Mouse (Mus musculus): ENCODE results near the gene Fut1. TPM values are rescaled to one million over a fixed set of nuclear protein-coding genes. Genes with fewer than 3 reads are reported as not detected.

The Fut1 gene
- polyA plus RNA-seq, 1 experiment = 3.9 TPM

DNA sequence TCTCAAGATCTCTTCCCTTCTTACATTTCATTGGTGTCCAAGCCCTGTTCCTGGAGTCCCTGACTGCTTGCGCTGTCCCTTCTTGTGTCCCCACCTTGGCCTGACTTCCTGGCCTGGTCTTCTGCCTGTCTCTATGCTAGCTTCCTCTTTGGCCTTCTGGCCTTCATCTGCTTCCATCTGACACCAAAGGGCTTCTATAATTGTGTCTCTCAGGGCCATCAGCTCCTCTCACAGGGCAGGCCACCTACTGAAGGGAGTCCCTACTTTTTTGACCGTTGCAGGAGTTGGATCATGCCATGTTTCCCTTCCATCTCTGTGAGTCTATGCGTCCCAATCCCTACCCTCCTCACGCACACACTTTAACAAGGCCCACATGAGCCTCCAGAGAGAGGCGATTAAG lies 27.2 kb upstream of the Fut1 start:
- no peaks in the 10 kb centered on the region for H3K9me3 ChIP-seq (replicated peaks; ENCODE audit: control insufficient read depth, insufficient read depth, low read length, poor library complexity, severe bottlenecking)
- H3K36me3 ChIP-seq (ENCODE audit: control insufficient read depth, insufficient read depth, low read length, poor library complexity, severe bottlenecking) = peaks cover 15% of the 10 kb centered on the region
- no peaks in the 10 kb centered on the region for H3K4me1 ChIP-seq (ENCODE audit: control insufficient read depth, insufficient read depth, low read length)
- H3K27me3 ChIP-seq (ENCODE audit: control insufficient read depth, insufficient read depth, low read length, poor library complexity, severe bottlenecking) = no peaks in the 10 kb centered on the region
- no peak overlapping the region for H3K27ac ChIP-seq (ENCODE audit: insufficient read depth, low read length)
- H3K9ac ChIP-seq (ENCODE audit: low read depth, poor library complexity, severe bottlenecking) = no peak overlapping the region
- H3K4me3 ChIP-seq (ENCODE audit: low read depth, low read length) = no peak overlapping the region
- no peak for TF ChIP-seq EP300 (IDR thresholded peaks at IDR 0.05; ENCODE audit: insufficient read depth, low read depth, low read length)
- no peak for TF ChIP-seq CTCF (IDR thresholded peaks at IDR 0.05; ENCODE audit: low read depth, low read length)
- TF ChIP-seq POLR2A (IDR thresholded peaks at IDR 0.05; ENCODE audit: insufficient read depth, low read length) = no peak

DNA sequence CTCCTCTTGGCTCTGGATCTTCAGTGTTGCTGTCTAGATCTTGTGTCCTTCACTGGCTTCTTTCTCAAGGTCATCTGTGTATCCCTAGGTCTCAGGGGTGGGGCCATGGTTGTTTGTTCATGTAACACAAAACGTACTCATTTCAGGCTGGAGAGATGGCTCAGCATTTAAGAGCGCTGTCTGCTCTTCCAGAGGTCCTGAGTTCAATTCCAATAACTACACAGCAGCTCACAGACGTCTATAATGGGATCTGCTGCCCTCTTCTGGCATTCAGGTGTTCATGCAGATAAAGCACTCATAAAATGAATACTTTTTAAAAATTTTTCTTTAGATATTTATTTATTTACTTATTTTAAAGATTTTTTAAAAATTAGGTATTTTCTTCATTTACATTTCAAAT lies 26.2 kb upstream of the Fut1 start:
- Histone ChIP-seq H3K36me3 (ENCODE audit: control insufficient read depth, insufficient read depth, low read length, poor library complexity, severe bottlenecking) (peaks cover 13% of the 10 kb centered on the region), H3K9ac (ENCODE audit: low read depth, poor library complexity, severe bottlenecking) (no peak overlapping the region), H3K4me1 (ENCODE audit: control insufficient read depth, insufficient read depth, low read length) (no peaks in the 10 kb centered on the region), H3K9me3 (replicated peaks; ENCODE audit: control insufficient read depth, insufficient read depth, low read length, poor library complexity, severe bottlenecking) (no peaks in the 10 kb centered on the region), H3K4me3 (ENCODE audit: low read depth, low read length) (no peak overlapping the region), H3K27me3 (ENCODE audit: control insufficient read depth, insufficient read depth, low read length, poor library complexity, severe bottlenecking) (no peaks in the 10 kb centered on the region), H3K27ac (ENCODE audit: insufficient read depth, low read length) (peak overlapping the region; percentile 12; the same call in 1 of the 2 replicates)
- no peak for TF ChIP-seq POLR2A (IDR thresholded peaks at IDR 0.05; ENCODE audit: insufficient read depth, low read length)
- TF ChIP-seq CTCF (IDR thresholded peaks at IDR 0.05; ENCODE audit: low read depth, low read length) = no peak
- no peak for TF ChIP-seq EP300 (IDR thresholded peaks at IDR 0.05; ENCODE audit: insufficient read depth, low read depth, low read length)

DNA sequence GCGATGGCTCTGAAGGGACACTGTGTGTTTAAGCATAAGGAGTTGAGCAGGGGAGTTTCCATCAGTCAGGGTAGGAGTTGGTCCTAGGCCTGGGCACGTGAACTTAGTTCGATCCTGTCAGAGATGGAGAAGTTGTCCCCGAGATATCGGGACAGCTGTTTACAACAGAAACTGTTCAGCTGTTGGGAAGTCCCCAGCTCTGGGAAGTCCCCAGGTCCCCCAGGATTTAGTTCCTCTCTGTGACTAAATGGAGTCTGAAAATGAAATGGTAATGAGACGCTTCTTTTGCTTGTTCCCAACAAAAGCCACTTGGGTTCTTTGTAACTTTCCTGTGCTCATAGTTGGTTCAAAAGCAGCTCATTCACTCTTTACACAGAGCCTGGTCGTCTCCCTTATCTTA lies 25.2 kb upstream of the Fut1 start:
- peaks cover 6% of the 10 kb centered on the region; the same call in 1 of the 2 replicates for H3K36me3 ChIP-seq (ENCODE audit: control insufficient read depth, insufficient read depth, low read length, poor library complexity, severe bottlenecking)
- H3K27me3 ChIP-seq (ENCODE audit: control insufficient read depth, insufficient read depth, low read length, poor library complexity, severe bottlenecking) = no peaks in the 10 kb centered on the region
- H3K4me3 ChIP-seq (ENCODE audit: low read depth, low read length) = no peak overlapping the region
- no peaks in the 10 kb centered on the region for H3K9me3 ChIP-seq (replicated peaks; ENCODE audit: control insufficient read depth, insufficient read depth, low read length, poor library complexity, severe bottlenecking)
- TF ChIP-seq POLR2A (IDR thresholded peaks at IDR 0.05; ENCODE audit: insufficient read depth, low read length) = no peak
- no peak for TF ChIP-seq CTCF (IDR thresholded peaks at IDR 0.05; ENCODE audit: low read depth, low read length)
- TF ChIP-seq EP300 (IDR thresholded peaks at IDR 0.05; ENCODE audit: insufficient read depth, low read depth, low read length) = no peak
- no peaks in the 10 kb centered on the region for H3K4me1 ChIP-seq (ENCODE audit: control insufficient read depth, insufficient read depth, low read length)
- no peak overlapping the region for H3K27ac ChIP-seq (ENCODE audit: insufficient read depth, low read length)
- no peak overlapping the region for H3K9ac ChIP-seq (ENCODE audit: low read depth, poor library complexity, severe bottlenecking)

DNA sequence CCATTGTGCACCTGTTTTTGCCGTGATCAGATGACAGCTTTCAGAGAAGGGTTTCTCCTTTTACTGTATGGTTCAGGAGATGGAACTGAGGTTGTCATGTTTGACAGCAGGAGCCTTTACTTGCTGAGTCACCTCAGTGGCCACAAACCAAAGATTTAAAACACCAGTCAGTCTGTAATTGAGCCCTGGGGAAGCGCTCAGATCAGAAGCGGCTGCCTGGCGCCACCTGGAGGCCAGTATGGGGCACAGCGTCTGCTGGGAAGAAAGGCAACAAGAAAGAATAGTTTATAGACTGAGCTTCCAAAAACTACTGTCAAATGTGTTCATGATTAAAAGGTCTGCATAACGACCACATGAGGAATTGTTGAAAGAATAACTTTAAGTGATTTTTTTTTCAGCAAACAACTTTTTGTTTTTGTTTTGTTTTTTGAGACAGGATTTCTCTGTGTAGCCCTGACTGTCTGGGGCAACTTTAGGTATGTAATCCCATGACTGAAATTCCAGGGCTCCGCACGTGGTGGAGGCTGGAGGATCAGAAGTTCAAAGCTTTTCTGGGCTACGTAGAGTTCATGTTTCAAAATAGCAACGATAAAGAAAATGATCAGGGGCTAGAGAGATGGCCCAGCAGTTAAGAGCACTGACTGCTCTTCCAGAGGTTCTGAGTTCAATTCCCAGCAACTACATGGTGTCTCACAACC lies 23.8 kb upstream of the Fut1 start:
- Histone ChIP-seq H3K27ac (ENCODE audit: insufficient read depth, low read length) (no peak overlapping the region), H3K27me3 (ENCODE audit: control insufficient read depth, insufficient read depth, low read length, poor library complexity, severe bottlenecking) (no peaks in the 10 kb centered on the region), H3K4me3 (ENCODE audit: low read depth, low read length) (no peak overlapping the region), H3K36me3 (ENCODE audit: control insufficient read depth, insufficient read depth, low read length, poor library complexity, severe bottlenecking) (peaks cover 2% of the 10 kb centered on the region; the same call in 1 of the 2 replicates), H3K4me1 (ENCODE audit: control insufficient read depth, insufficient read depth, low read length) (no peaks in the 10 kb centered on the region), H3K9me3 (replicated peaks; ENCODE audit: control insufficient read depth, insufficient read depth, low read length, poor library complexity, severe bottlenecking) (no peaks in the 10 kb centered on the region), H3K9ac (ENCODE audit: low read depth, poor library complexity, severe bottlenecking) (no peak overlapping the region)
- TF ChIP-seq EP300 (IDR thresholded peaks at IDR 0.05; ENCODE audit: insufficient read depth, low read depth, low read length) (0 out of 2 replicates have a peak, but pooled peaks have one; percentile 16), POLR2A (IDR thresholded peaks at IDR 0.05; ENCODE audit: insufficient read depth, low read length) (no peak), CTCF (IDR thresholded peaks at IDR 0.05; ENCODE audit: low read depth, low read length) (peak; percentile 89)

DNA sequence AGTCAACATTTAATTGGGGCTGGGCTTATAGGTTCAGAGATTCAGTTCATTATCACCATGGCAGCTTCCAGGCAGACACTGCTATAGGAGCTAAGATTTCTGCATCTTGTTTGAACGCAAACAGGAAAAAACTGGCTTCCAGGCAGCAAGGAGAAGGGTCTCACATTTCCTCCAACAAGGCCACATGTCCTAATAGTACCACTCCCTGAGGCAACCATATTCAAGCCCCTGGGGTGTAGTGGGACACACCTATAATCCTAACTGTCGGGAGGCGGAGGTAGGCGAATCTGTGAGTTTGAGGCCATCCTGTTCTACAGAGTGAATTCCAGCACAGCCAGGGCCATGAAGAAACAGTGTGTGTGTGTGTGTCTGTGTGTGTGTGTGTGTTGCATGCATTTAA lies 21.9 kb upstream of the Fut1 start:
- TF ChIP-seq EP300 (IDR thresholded peaks at IDR 0.05; ENCODE audit: insufficient read depth, low read depth, low read length) (0 out of 2 replicates have a peak, but pooled peaks have one; percentile 43), CTCF (IDR thresholded peaks at IDR 0.05; ENCODE audit: low read depth, low read length) (no peak)
- H3K27me3 ChIP-seq (ENCODE audit: control insufficient read depth, insufficient read depth, low read length, poor library complexity, severe bottlenecking) = no peaks in the 10 kb centered on the region
- peaks cover 3% of the 10 kb centered on the region for H3K4me1 ChIP-seq (ENCODE audit: control insufficient read depth, insufficient read depth, low read length)
- H3K27ac ChIP-seq (ENCODE audit: insufficient read depth, low read length) = peak overlapping the region; percentile 5; the same call in 1 of the 2 replicates
- no peak overlapping the region for H3K4me3 ChIP-seq (ENCODE audit: low read depth, low read length)
- no peaks in the 10 kb centered on the region for H3K9me3 ChIP-seq (replicated peaks; ENCODE audit: control insufficient read depth, insufficient read depth, low read length, poor library complexity, severe bottlenecking)
- no peak overlapping the region for H3K9ac ChIP-seq (ENCODE audit: low read depth, poor library complexity, severe bottlenecking)
- H3K36me3 ChIP-seq (ENCODE audit: control insufficient read depth, insufficient read depth, low read length, poor library complexity, severe bottlenecking) = 0 out of 2 replicates have a peak, but pooled peaks cover 2% of the 10 kb centered on the region

DNA sequence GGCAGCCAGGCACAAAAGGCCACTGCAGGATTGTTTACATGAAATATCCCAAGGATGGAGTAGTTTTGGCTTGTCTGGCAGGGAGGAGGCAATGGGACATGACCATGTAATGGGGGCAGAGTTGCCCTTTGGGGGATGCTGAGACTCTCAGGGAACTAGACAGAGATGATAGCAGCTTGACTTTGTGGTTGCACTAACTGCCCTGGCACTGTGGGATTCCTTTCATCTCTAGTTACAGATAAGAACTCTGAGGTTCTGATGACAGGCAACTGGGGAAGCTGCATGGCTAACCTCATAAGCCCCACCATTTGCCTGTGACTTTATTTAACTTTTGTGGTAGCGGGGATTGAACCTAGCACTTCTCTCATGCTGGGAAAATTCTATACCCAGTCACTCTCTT lies 21.0 kb upstream of the Fut1 start:
- Histone ChIP-seq H3K36me3 (ENCODE audit: control insufficient read depth, insufficient read depth, low read length, poor library complexity, severe bottlenecking) (no peaks in the 10 kb centered on the region), H3K27me3 (ENCODE audit: control insufficient read depth, insufficient read depth, low read length, poor library complexity, severe bottlenecking) (no peaks in the 10 kb centered on the region), H3K9ac (ENCODE audit: low read depth, poor library complexity, severe bottlenecking) (no peak overlapping the region), H3K27ac (ENCODE audit: insufficient read depth, low read length) (no peak overlapping the region), H3K4me1 (ENCODE audit: control insufficient read depth, insufficient read depth, low read length) (peaks cover 3% of the 10 kb centered on the region), H3K4me3 (ENCODE audit: low read depth, low read length) (no peak overlapping the region), H3K9me3 (replicated peaks; ENCODE audit: control insufficient read depth, insufficient read depth, low read length, poor library complexity, severe bottlenecking) (no peaks in the 10 kb centered on the region)
- no peak for TF ChIP-seq POLR2A (IDR thresholded peaks at IDR 0.05; ENCODE audit: insufficient read depth, low read length)
- TF ChIP-seq EP300 (IDR thresholded peaks at IDR 0.05; ENCODE audit: insufficient read depth, low read depth, low read length) = no peak
- TF ChIP-seq CTCF (IDR thresholded peaks at IDR 0.05; ENCODE audit: low read depth, low read length) = no peak

All from ES-Bruce4 (cell line).